12 mouse cellular contexts compared by ENCODE assay signal in the genomic region with DNA sequence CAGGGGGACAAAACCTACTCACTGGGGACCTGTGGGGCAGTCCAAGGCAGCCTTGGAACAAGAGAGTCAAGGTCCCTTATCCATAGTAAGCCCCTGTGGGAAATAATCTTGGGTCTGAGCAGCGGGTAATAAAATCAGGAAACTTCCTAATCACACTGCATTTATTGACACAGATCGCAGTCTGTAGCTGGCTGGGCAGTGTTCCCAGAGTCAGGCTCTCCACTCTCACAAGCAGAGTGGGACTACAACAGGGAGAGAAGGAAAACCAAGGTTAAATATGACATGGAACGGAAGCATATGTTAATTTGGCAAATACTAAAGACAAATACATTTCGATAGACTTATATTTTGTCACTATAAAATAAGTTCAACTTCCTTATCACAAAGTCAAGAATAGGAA.
DNase-seq lines count a peak whose midpoint lies in the region; ATAC-seq and TF ChIP-seq lines count a peak whose summit lies in the region.
"Had no signal": no experiment of that assay in that cellular context is flagged by ENCODE, and none has a peak within 500 bp of the region (broad histone marks: within the 10 kb centered on the region; RNA-seq: fewer than 3 reads in every experiment).

No protein-coding gene starts in this region.

- DNase-seq in gastrocnemius, postnatal 10 days: peak; percentile 5
- DNase-seq in gastrocnemius, adult 8-10 months (ENCODE audit: low spot score in 2 of 2): no peak
- DNase-seq in lung, embryonic 14.5 days: peak; percentile 53
- DNase-seq in lung, postnatal 10 days: no peak
- no peak for DNase-seq in adrenal gland, postnatal 14 days
- no peak for DNase-seq in cerebellum, adult 9-10 months
- DNase-seq: gastrocnemius, postnatal 25 days; liver; thymus, adult 18-20 months had no signal

- H3K9me3 ChIP-seq in lung, embryonic 14.5 days (ENCODE audit: low read depth, low read length): no peaks in the 10 kb centered on the region
- H3K9me3 ChIP-seq in forebrain, embryonic 16.5 days (ENCODE audit: control insufficient read depth, low read length): no peaks in the 10 kb centered on the region
- no peaks in the 10 kb centered on the region for H3K9me3 ChIP-seq in midbrain, embryonic 16.5 days (replicated peaks; ENCODE audit: control insufficient read depth, low read length, poor library complexity, severe bottlenecking)

- no peaks in the 10 kb centered on the region for H3K27me3 ChIP-seq in lung, embryonic 14.5 days (ENCODE audit: insufficient read depth, low read length)
- H3K27me3 ChIP-seq in forebrain, embryonic 16.5 days (replicated peaks; ENCODE audit: control insufficient read depth, insufficient read depth, low read length): no peaks in the 10 kb centered on the region
- H3K27me3 ChIP-seq in midbrain, embryonic 16.5 days (ENCODE audit: control insufficient read depth, insufficient read depth, low read depth, low read length): no peaks in the 10 kb centered on the region

- H3K4me1 ChIP-seq in lung, embryonic 14.5 days (ENCODE audit: insufficient read depth): no peaks in the 10 kb centered on the region
- H3K4me1 ChIP-seq in forebrain, embryonic 16.5 days (replicated peaks; ENCODE audit: control insufficient read depth, insufficient read depth, low read length): peaks cover 11% of the 10 kb centered on the region
- peaks cover 10% of the 10 kb centered on the region for H3K4me1 ChIP-seq in midbrain, embryonic 16.5 days (ENCODE audit: control insufficient read depth, insufficient read depth, low read length)

- no peaks in the 10 kb centered on the region for H3K36me3 ChIP-seq in lung, embryonic 14.5 days (ENCODE audit: insufficient read depth)
- H3K36me3 ChIP-seq in forebrain, embryonic 16.5 days (ENCODE audit: control insufficient read depth, insufficient read depth): no peaks in the 10 kb centered on the region
- no peaks in the 10 kb centered on the region for H3K36me3 ChIP-seq in midbrain, embryonic 16.5 days (ENCODE audit: control insufficient read depth, insufficient read depth, low read length)

- no peak overlapping the region for H3K9ac ChIP-seq in lung, embryonic 14.5 days
- no peak overlapping the region for H3K9ac ChIP-seq in forebrain, embryonic 16.5 days (replicated peaks; ENCODE audit: low read depth, low read length)
- H3K9ac ChIP-seq in midbrain, embryonic 16.5 days (ENCODE audit: low read depth, low read length): no peak overlapping the region; the same call in 1 of the 2 replicates

- TF ChIP-seq CTCF in lung, embryonic 14.5 days (IDR thresholded peaks at IDR 0.05; ENCODE audit: low read depth): no peak

- no peak overlapping the region for H3K4me2 ChIP-seq in lung, embryonic 14.5 days
- H3K4me2 ChIP-seq in forebrain, embryonic 16.5 days (ENCODE audit: low read length): no peak overlapping the region
- H3K4me2 ChIP-seq in midbrain, embryonic 16.5 days (ENCODE audit: low read length): no peak overlapping the region

- H3K27ac ChIP-seq in lung, embryonic 14.5 days (ENCODE audit: low read depth): no peak overlapping the region
- H3K27ac ChIP-seq in forebrain, embryonic 16.5 days (ENCODE audit: low read length): peak overlapping the region; percentile 20; the same call in 1 of the 2 replicates
- H3K27ac ChIP-seq in midbrain, embryonic 16.5 days (ENCODE audit: low read length): peak overlapping the region; percentile 72

- ATAC-seq in lung, embryonic 14.5 days (ENCODE audit: insufficient read depth): peak; percentile 56; the same call in 1 of the 2 replicates
- ATAC-seq in forebrain, embryonic 16.5 days: no peak; the same call in 1 of the 2 replicates
- ATAC-seq in midbrain, embryonic 16.5 days: no peak

- 48% methylated on average over 4 of the region's 4 CpGs for WGBS in lung, embryonic 14.5 days
- 50% methylated on average over 4 of the region's 4 CpGs for WGBS in forebrain, embryonic 16.5 days
- WGBS in midbrain, embryonic 16.5 days: 71% methylated on average over 4 of the region's 4 CpGs

- no peak overlapping the region for H3K4me3 ChIP-seq in lung, embryonic 14.5 days (ENCODE audit: low read depth, low read length)
- no peak overlapping the region for H3K4me3 ChIP-seq in forebrain, embryonic 16.5 days (replicated peaks; ENCODE audit: low read length)
- H3K4me3 ChIP-seq in midbrain, embryonic 16.5 days (ENCODE audit: low read depth, low read length): no peak overlapping the region
- H3K4me3 ChIP-seq: erythroblast, embryonic 14.5 days had no signal

Comparison
In these comparisons a context has a peak if more than half of its experiments do, and no peak if none do; other contexts are left out.
1. DNase-seq: peak in gastrocnemius, postnatal 10 days (single experiment) and lung, embryonic 14.5 days (single experiment); none in gastrocnemius, adult 8-10 months (0 of 2), lung, postnatal 10 days (single experiment), adrenal gland, postnatal 14 days (single experiment) and cerebellum, adult 9-10 months (single experiment).